Mouse (Mus musculus) skeletal muscle tissue, adult 2 months (tissue): ENCODE results near the gene Kazn.

ENCODE experiments used
- DNase-seq: peaks from one replicate; pipeline ENCODE4 v3.0.0-alpha.2; 2012; ENCODE audit warnings: low read depth, low spot score

Gene Kazn

GRCm38 (mm10) chr4:142242750-142243383 is 3.7 kb upstream of the Kazn start:
- DNase-seq: no peak

- no peak for DNase-seq
These were observed 3.0 kb upstream of the Kazn start for GRCm38 (mm10) chr4:142242164-142242563.

- no peak for DNase-seq
These were observed 1.7 kb upstream of the Kazn start for GRCm38 (mm10) chr4:142240874-142241273.

- DNase-seq: no peak
These were observed 538 bp downstream of the Kazn start for GRCm38 (mm10) chr4:142238486-142239239.

- peak; percentile 49 for DNase-seq
These were observed 1.2 kb downstream of the Kazn start for GRCm38 (mm10) chr4:142238041-142238440.

- DNase-seq: no peak
These were observed 2.5 kb downstream of the Kazn start for GRCm38 (mm10) chr4:142236681-142237080.

GRCm38 (mm10) chr4:142235426-142235825 is 3.8 kb downstream of the Kazn start:
- no peak for DNase-seq

GRCm38 (mm10) chr4:142234828-142235227 is 4.4 kb downstream of the Kazn start:
- no peak for DNase-seq

GRCm38 (mm10) chr4:142228821-142229575 is 10.2 kb downstream of the Kazn start:
- no peak for DNase-seq

- peak; percentile 37 for DNase-seq
These were observed 15.1 kb downstream of the Kazn start for GRCm38 (mm10) chr4:142223898-142224645.

- no peak for DNase-seq
These were observed 16.8 kb downstream of the Kazn start for GRCm38 (mm10) chr4:142222385-142222784.

- DNase-seq: no peak
These were observed 17.5 kb downstream of the Kazn start for GRCm38 (mm10) chr4:142221757-142222072.

- DNase-seq: no peak
These were observed 18.0 kb downstream of the Kazn start for GRCm38 (mm10) chr4:142221025-142221756.

- no peak for DNase-seq
These were observed 20.2 kb downstream of the Kazn start for GRCm38 (mm10) chr4:142218997-142219396.

GRCm38 (mm10) chr4:142217048-142217447 is 22.2 kb downstream of the Kazn start:
- DNase-seq: no peak

- DNase-seq: no peak
These were observed 23.4 kb downstream of the Kazn start for GRCm38 (mm10) chr4:142215760-142216159.

GRCm38 (mm10) chr4:142214532-142214931 is 24.7 kb downstream of the Kazn start:
- no peak for DNase-seq

- DNase-seq: no peak
These were observed 26.8 kb downstream of the Kazn start for GRCm38 (mm10) chr4:142212425-142212824.

- no peak for DNase-seq
These were observed 29.3 kb downstream of the Kazn start for GRCm38 (mm10) chr4:142209884-142210283.

- DNase-seq: no peak
These were observed 29.7 kb downstream of the Kazn start for GRCm38 (mm10) chr4:142209476-142209875.

GRCm38 (mm10) chr4:142205693-142206092 is 33.5 kb downstream of the Kazn start:
- DNase-seq: no peak
